Mouse (Mus musculus) forebrain, embryonic 15.5 days (tissue): ENCODE measurements around the gene Myo1b. TPM values are rescaled to one million over a fixed set of nuclear protein-coding genes. Genes with fewer than 3 reads are reported as not detected.

Source experiments
- ATAC-seq: fragments of 200-750 bp; cut with Nextera tagmentation; replicated peaks from 2 replicates; pipeline ENCODE4 v1.8.0; 2017; ENCODE audit warnings: mild to moderate bottlenecking, moderate TSS enrichment, moderate library complexity
- H3K27ac ChIP-seq: fragments of 300-500 bp; sonication (generic); replicated peaks from 2 replicates; pipeline ENCODE4 v1.5.1; 2015; ENCODE audit warnings: mild to moderate bottlenecking, inconsistent platforms
- H3K27me3 ChIP-seq: fragments of 300-500 bp; sonication (generic); 2 replicates; pipeline ENCODE4 v1.6.1; 2015; ENCODE audit warnings: inconsistent platforms
- H3K36me3 ChIP-seq: fragments of 300-500 bp; sonication (generic); 2 replicates; pipeline ENCODE4 v1.6.1; 2015; ENCODE audit warnings: mild to moderate bottlenecking, inconsistent platforms
- H3K4me1 ChIP-seq: fragments of 300-500 bp; sonication (generic); 2 replicates; pipeline ENCODE4 v1.6.1; 2015; ENCODE audit warnings: inconsistent platforms
- H3K4me2 ChIP-seq: fragments of 300-500 bp; sonication (generic); replicated peaks from 2 replicates; pipeline ENCODE4 v1.6.1; 2015; ENCODE audit warnings: mild to moderate bottlenecking, inconsistent platforms
- H3K4me3 ChIP-seq: fragments of 300-500 bp; sonication (generic); 2 replicates; pipeline ENCODE4 v1.5.1; 2015; ENCODE audit warnings: mild to moderate bottlenecking, inconsistent platforms
- H3K9ac ChIP-seq: fragments of 300-500 bp; sonication (generic); replicated peaks from 2 replicates; pipeline ENCODE4 v1.6.1; 2015; ENCODE audit warnings: mild to moderate bottlenecking, inconsistent platforms
- H3K9me3 ChIP-seq: fragments of 300-500 bp; sonication (generic); 2 replicates; pipeline ENCODE4 v1.6.1; 2016; ENCODE audit warnings: inconsistent platforms
- WGBS: fragments of 180-500 bp; shearing (Covaris S2); methylation state at CpG from one replicate; pipeline ENCODE4 v1.1.7; 2015; ENCODE audit warnings: mixed read lengths; 5-methylcytosine and 5-hydroxymethylcytosine counted together
- polyA plus RNA-seq: library from polyadenylated mRNA; unstranded; fragments of >200 nt; fragmentation: Nextera tagmentation; extraction: Ambion mirVana; gene quantifications from 2 replicates; pipeline ENCODE4 v1.2.1, GENCODE M21; 2015

Myo1b gene
- polyA plus RNA-seq, 1 experiment from 2014 or later: 86.4 TPM

- Histone ChIP-seq H3K4me2 (no peak overlapping the region), H3K9me3 (0 out of 2 replicates have a peak, but pooled peaks cover 6% of the 10 kb centered on the region), H3K9ac (no peak overlapping the region), H3K4me1 (no peaks in the 10 kb centered on the region), H3K36me3 (no peaks in the 10 kb centered on the region), H3K27me3 (no peaks in the 10 kb centered on the region), H3K27ac (no peak overlapping the region), H3K4me3 (no peak overlapping the region)
- no peak for ATAC-seq
- 88% methylated on average over 6 of the region's 6 CpGs for WGBS
These were observed 181.2 kb downstream of the Myo1b start for GRCm38 (mm10) chr1:51734721-51735120.

GRCm38 (mm10) chr1:51729407-51729806 is 186.5 kb downstream of the Myo1b start:
- no peak overlapping the region for H3K27ac ChIP-seq
- H3K36me3 ChIP-seq: no peaks in the 10 kb centered on the region
- no peak for ATAC-seq
- no peaks in the 10 kb centered on the region for H3K4me1 ChIP-seq
- H3K4me2 ChIP-seq: no peak overlapping the region
- no peak overlapping the region for H3K4me3 ChIP-seq
- H3K9me3 ChIP-seq: 0 out of 2 replicates have a peak, but pooled peaks cover 6% of the 10 kb centered on the region
- H3K27me3 ChIP-seq: no peaks in the 10 kb centered on the region
- WGBS: 90% methylated on average over 1 of the region's 1 CpGs
- H3K9ac ChIP-seq: no peak overlapping the region

- no peak overlapping the region for H3K4me3 ChIP-seq
- 88% methylated on average over 4 of the region's 4 CpGs for WGBS
- H3K4me1 ChIP-seq: no peaks in the 10 kb centered on the region
- H3K9me3 ChIP-seq: 0 out of 2 replicates have a peak, but pooled peaks cover 6% of the 10 kb centered on the region
- H3K27ac ChIP-seq: no peak overlapping the region
- no peaks in the 10 kb centered on the region for H3K36me3 ChIP-seq
- no peak overlapping the region for H3K9ac ChIP-seq
- no peaks in the 10 kb centered on the region for H3K27me3 ChIP-seq
- H3K4me2 ChIP-seq: no peak overlapping the region
- ATAC-seq: no peak
These were observed 187.1 kb downstream of the Myo1b start for GRCm38 (mm10) chr1:51728816-51729215.

- peaks cover 9% of the 10 kb centered on the region for H3K4me1 ChIP-seq
- ATAC-seq: peak; percentile 81
- no peak overlapping the region for H3K4me3 ChIP-seq
- 0 out of 2 replicates have a peak overlapping the region, but pooled peaks have one; percentile 8 for H3K27ac ChIP-seq
- WGBS: 38% methylated on average over 9 of the region's 9 CpGs
- H3K27me3 ChIP-seq: no peaks in the 10 kb centered on the region
- no peak overlapping the region for H3K9ac ChIP-seq
- H3K4me2 ChIP-seq: peak overlapping the region; percentile 23; the same call in 1 of the 2 replicates
- H3K9me3 ChIP-seq: no peaks in the 10 kb centered on the region
- no peaks in the 10 kb centered on the region for H3K36me3 ChIP-seq
These were observed 195.8 kb downstream of the Myo1b start for GRCm38 (mm10) chr1:51719897-51720673.

GRCm38 (mm10) chr1:51710831-51711230 is 205.0 kb downstream of the Myo1b start:
- Histone ChIP-seq H3K36me3 (no peaks in the 10 kb centered on the region), H3K4me3 (no peak overlapping the region), H3K27me3 (no peaks in the 10 kb centered on the region), H3K9me3 (no peaks in the 10 kb centered on the region), H3K4me2 (no peak overlapping the region), H3K4me1 (no peaks in the 10 kb centered on the region), H3K9ac (no peak overlapping the region), H3K27ac (no peak overlapping the region)
- WGBS: 72% methylated on average over 2 of the region's 2 CpGs
- no peak for ATAC-seq

GRCm38 (mm10) chr1:51706106-51706505 is 209.8 kb downstream of the Myo1b start:
- Histone ChIP-seq H3K9me3 (no peaks in the 10 kb centered on the region), H3K4me3 (no peak overlapping the region), H3K4me1 (no peaks in the 10 kb centered on the region), H3K4me2 (no peak overlapping the region), H3K9ac (no peak overlapping the region), H3K36me3 (no peaks in the 10 kb centered on the region), H3K27ac (no peak overlapping the region), H3K27me3 (no peaks in the 10 kb centered on the region)
- ATAC-seq: no peak
- WGBS: 75% methylated on average over 3 of the region's 3 CpGs

- H3K27me3 ChIP-seq: no peaks in the 10 kb centered on the region
- no peak overlapping the region for H3K9ac ChIP-seq
- no peaks in the 10 kb centered on the region for H3K36me3 ChIP-seq
- H3K27ac ChIP-seq: no peak overlapping the region
- WGBS: 82% methylated on average over 4 of the region's 4 CpGs
- no peak for ATAC-seq
- H3K9me3 ChIP-seq: no peaks in the 10 kb centered on the region
- no peak overlapping the region for H3K4me2 ChIP-seq
- no peaks in the 10 kb centered on the region for H3K4me1 ChIP-seq
- no peak overlapping the region for H3K4me3 ChIP-seq
These were observed 211.3 kb downstream of the Myo1b start for GRCm38 (mm10) chr1:51704610-51705009.

Other genes starting within 250 kb of the Myo1b start
- 0.39 and 0.84 TPM in 2 replicates for gene Stat4, start 71.1 kb upstream of the Myo1b start, polyA plus RNA-seq
- gene Stat1, start 203.4 kb upstream of the Myo1b start, polyA plus RNA-seq: 10.0 and 11.4 TPM in 2 replicates